Mouse (Mus musculus): ENCODE data around the gene Plppr4.

Gene Plppr4

GRCm38 (mm10) chr3:117294308-117294925 is 66.3 kb downstream of the Plppr4 start:
- no peak for DNase-seq (ENCODE audit: low spot score)
